Mouse (Mus musculus) neutrophil, adult 5-6 weeks (primary cell): ENCODE measurements around the gene Cryz. TPM values are rescaled to one million over a fixed set of nuclear protein-coding genes. Genes with fewer than 3 reads are reported as not detected.
"Not testable (repeated sequence)": the region's sequence is repeated elsewhere in the genome, so short reads cannot be mapped to it uniquely, and the experiment has no call there.

ENCODE experiments used
- ATAC-seq: fragments of 151-379, 151-347 bp; 2 replicates; pipeline ENCODE4 v1.8.0; 2017; ENCODE audit warnings: mild to moderate bottlenecking, moderate TSS enrichment; ENCODE audit not compliant: insufficient number of reproducible peaks, poor library complexity, low FRiP score, severe bottlenecking; ENCODE audit errors: extremely low read depth
- total RNA-seq: library from RNA; stranded (forward); fragments of 200-1000 nt; gene quantifications from 2 replicates; pipeline ENCODE4 v1.2.3, GENCODE M21; 2017

Gene Cryz
- total RNA-seq, 1 experiment from 2014 or later, result 1.7 TPM

DNA sequence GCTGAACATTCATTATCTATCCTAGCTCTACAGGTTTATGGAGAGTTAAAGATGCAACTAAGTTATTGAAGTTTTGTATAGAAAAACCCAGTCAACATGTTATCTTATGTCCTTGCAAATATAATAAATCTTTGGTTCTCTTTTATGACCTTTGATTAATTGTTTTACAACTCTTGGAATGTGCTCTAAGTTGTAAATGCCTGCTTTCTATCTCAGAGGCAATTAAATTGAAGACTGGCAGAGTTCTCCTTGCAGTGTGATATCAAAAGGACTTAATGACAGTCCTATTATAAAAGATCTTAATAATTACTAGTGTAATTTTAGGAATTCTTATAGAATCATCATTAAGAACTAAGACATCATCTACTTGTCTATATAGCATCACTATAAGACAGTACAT lies 5.6 kb downstream of the Cryz start:
- ATAC-seq, result no peak

DNA sequence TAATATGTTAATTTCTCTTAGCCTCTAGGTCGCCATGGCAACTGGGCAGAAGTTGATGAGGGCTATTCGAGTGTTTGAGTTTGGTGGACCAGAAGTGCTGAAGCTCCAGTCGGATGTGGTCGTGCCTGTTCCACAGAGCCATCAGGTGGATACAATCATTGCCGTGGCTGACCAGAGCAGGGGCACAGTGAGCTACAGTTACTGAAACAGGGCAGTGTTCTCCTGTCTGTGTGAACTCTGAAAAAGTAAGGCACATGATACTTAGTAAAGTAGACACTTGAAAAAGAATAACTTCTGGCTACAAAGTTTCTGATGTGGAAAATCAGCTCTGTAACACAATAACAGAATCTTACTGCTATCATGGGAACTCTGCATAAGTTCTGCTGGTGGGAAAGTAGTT lies 8.4 kb downstream of the Cryz start:
- no peak for ATAC-seq

DNA sequence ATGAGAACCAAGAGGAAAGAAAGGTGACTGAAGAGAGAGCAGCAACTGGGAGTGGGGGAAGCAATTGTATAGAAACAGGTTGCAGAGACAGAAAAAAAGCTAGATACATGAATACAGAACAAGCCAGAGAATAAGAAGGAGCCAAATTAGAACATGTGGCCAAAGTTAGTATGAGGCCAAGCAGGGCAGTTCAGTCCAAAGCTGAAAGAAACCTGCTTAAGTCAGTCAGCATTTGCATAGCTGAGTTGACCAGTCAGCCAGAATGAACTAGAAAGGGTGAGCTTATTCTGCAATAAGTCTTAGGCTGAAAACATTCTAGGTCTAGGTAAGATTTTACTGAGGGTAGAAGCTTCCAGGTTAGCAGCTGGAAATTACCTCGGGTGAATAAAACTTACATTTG lies 11.4 kb downstream of the Cryz start:
- ATAC-seq, result no peak

DNA sequence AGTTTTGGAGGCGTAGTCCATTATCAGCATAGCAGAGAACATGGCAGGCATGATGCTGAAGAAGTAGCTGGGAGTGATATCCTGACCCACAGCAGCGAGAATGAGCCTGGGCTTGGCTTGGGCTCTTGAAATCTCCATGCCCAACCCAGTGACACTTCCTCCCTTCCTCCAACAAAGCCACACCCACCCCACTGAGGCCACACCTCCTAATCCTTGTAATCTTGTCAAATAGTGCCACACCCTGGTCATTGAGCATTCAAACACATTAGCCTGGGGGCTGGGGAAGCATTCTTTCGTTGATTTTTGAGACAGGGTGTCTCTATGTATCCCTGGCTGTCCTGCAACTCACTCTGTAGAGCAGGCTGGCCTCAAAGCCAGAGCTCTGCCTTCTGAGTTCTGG lies 15.4 kb downstream of the Cryz start:
- no peak for ATAC-seq

DNA sequence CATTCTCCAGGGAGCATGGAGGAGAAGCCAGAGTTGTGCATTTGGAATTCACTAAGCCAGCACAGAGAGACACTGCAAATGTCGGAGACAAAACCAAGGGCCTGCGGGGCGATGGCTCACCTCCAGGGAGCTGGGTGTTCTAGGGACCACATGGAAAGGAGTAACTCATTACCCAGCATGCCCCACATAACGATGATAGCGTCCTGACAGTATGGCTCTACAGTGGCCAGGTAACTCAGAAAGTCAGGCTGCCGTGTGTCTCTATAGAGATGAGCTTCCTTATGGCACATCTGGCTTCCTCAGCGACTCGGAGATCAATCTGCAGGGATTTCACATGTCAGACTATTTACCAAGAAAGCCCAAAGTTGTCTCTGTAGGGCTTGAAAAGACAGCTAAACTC lies 18.3 kb downstream of the Cryz start:
- no peak for ATAC-seq

DNA sequence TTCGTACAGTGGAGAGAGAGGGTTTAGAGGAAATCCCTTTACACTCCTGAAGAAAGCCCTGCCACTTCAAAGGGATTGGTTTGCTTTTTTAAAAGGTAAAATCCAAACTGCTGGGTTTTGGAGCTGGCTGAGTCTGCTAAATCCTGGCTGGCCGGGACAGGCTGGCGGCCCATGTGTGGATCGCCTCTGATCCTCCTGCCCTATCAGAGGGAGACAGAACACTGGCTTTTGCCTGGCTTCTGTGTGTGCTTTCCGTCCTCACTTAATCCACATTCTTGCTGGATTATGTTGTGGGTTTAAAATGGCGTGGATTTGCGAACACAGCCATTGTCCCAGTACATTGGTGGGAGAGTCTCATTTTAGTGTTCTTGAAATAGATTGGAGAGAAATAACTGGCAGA lies 18.8 kb downstream of the Cryz start:
- ATAC-seq, result no peak

DNA sequence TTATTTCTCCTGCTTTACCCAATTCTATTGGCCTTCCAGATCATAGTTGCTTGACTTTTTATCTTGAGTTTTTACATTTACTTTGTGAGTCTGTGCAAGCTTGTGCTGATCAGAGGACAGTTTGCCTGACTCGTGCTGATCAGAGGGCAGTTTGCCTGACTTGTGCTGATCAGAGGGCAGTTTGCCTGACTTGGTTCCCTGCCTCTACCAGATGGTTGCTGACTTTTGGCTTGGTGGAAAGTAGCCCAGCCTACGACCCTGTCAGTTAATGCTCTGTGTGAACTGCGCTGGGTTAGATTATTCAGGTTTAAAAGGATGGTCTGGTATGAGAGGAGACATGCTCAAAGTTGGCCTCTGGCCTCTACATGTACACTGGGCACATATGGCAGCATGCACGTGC lies 19.6 kb downstream of the Cryz start:
- ATAC-seq, result no peak

DNA sequence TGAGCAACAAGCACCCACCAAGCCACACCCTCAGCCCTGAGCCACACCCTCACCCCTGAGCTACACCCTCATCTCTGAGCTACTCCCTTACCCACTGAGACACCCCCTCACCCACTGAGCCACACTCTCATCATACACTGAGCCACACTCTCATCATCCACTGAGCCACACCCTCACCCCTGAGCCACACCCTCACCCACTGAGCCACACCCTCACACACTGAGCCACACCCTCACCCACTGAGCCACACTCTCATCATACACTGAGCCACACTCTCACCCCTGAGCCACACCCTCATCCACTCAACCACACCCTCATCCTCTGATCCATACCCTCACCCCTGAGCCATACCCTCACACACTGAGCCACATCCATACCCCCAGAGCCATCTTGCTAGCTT lies 31.8 kb downstream of the Cryz start:
- ATAC-seq, result no peak

DNA sequence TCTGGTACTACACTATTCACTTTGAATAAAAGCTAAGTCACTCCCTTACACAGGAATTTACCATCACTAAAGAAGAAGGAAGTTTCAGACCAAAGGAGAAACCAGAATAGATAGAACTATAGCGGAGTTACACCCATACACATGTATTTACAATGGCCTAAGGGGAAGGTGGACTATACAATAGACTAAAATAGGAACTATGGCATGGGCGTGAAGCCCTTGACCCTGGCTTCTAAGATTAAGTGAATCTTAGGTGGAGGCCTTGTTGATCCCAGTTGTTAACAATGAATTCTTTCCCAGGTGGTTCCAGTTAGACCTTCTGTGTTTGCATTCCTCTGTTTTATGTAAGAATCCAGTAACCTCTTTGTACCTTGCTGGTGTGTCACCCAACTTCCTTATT lies 34.8 kb downstream of the Cryz start:
- not testable (repeated sequence) for ATAC-seq

DNA sequence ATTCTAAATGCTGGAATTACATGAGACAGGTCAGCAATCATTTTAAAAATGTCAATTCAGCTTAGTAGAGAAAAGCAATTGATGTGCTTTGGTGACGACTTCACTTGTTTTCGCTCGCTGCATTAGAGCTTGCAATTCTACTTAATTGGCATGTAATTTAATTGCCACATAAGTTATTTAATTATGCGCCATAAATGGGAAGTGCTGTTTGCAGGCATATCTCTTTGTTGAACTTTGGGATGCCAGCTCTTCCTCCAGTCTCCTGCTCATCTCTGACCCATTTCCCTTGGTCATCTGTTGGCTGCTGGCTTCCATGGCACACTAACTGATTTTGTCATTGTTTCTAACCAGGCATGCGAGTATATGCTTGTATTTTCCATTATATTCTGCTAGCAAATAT lies 36.6 kb downstream of the Cryz start:
- no peak for ATAC-seq

DNA sequence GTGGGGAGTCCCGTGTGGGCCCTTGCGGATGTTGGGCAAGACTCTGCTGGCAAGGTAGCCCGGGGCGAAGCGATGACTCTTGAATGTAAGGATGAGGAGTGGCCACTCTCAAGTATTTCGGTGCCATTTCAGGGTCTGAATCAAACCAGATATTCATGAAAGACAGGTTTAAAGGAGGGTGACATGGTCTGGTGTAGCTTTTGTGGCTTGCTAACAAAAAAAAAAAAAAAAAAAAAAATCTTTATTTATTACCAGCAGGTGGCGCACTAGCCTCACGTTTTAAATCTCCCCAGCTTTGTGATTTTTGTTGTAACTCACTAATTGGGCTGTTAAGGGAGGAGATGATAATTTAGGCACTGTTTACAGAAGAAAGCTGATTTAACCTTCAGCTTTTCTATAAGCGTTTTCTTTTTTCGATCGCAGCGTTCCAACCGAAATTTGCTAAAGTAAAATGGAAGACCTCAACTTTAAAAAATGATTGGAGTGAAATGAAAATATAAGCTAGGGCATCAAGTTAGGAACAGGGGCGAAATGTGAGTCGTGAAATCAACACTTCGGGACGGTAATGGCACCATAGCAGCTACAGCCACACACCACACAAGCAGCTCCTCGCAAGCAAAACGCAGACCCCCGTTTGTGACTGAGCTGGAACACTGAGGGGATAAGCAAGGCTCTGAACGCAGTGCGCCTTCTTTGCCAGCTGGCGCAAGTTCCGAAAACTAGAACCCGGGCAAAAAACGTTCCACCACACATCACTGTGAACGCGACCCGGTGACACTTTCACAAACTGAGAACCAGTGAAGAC lies 50.3 kb downstream of the Cryz start:
- no peak for ATAC-seq

DNA sequence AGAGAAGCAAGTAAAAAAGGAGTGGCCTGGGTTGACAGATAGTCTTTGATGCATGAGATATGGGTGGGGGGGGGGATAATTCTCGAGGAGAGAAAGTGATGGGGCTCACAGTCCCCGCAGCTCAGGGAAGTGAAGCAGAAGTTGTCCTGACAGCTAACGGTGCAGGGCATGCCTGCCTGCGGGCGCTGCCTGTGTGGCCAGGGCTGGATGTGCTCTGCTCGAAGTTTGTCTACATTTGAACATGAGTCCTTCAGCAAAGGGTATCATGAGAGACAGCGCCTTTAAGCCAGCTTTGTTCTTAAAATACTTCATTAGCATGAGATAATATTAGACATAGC lies 50.9 kb downstream of the Cryz start:
- ATAC-seq, result no peak

DNA sequence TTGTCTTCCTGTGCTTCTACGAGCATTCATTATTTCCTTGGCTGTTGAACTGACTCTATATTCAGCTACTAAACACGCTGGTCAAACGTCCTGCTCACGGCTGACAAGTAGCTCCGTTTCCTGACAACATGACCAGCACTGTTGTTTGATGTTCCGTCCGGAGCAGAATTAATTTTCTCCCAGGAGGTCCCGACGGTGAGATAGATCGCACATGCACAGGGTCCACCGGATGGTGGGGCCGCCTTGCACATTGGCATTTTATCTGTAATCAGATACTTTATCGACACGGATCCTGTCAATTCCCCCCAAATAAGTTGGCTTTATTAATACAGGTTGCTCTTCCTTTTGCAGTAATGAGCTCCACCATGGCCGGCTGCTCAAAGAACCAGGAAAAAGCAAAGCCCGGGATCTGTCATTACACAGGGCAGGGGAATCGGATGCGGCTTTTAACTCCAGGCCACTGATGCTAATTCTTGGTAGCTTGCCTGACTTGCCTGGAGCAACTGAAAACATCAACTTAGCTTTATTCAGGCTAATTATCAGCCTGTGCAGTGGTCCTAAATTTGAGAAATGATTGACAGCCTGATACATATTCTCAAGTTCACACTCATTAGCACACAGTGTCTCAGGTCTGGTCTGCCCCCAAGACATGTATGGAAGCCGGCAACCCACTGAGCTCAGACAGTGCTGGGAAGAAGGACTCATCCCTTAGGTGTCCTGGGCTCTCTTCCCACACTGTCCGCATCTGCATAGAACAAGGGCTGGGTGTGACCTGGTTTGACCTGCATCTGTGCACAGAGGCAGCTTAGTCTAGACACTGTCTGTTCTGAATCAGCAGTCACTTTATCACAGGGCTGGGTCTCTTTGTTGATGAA lies 53.1 kb downstream of the Cryz start:
- no peak for ATAC-seq

DNA sequence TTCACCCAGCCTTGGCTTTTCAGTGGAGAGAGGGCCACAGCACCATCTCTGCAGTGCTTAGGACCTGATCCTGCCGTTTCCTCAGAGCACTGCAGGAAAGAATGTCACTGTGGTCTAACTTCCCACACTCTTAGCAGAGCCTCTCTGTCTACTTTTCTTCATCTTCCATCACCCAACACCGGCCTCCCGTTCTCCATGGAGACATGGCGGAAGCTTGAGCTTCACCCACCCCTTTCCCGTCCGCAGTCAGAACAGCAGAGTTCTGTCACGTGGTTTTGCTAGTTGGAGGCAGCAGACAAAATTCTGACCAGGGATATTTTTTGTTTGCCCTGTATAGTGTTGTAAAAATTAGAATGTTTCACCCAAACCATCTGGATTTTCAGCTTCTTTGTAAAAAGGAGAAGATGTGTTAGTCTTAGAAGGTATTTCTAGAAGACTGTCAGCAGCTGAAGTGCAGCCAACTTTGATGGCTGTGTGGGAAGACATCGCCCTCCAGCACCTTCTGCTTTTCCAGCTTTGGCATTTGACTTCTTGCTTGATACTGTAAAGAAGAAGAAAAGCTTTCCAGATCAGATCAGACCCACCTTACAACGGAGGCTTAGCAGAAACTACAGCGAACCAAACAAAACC lies 54.8 kb downstream of the Cryz start:
- no peak for ATAC-seq

DNA sequence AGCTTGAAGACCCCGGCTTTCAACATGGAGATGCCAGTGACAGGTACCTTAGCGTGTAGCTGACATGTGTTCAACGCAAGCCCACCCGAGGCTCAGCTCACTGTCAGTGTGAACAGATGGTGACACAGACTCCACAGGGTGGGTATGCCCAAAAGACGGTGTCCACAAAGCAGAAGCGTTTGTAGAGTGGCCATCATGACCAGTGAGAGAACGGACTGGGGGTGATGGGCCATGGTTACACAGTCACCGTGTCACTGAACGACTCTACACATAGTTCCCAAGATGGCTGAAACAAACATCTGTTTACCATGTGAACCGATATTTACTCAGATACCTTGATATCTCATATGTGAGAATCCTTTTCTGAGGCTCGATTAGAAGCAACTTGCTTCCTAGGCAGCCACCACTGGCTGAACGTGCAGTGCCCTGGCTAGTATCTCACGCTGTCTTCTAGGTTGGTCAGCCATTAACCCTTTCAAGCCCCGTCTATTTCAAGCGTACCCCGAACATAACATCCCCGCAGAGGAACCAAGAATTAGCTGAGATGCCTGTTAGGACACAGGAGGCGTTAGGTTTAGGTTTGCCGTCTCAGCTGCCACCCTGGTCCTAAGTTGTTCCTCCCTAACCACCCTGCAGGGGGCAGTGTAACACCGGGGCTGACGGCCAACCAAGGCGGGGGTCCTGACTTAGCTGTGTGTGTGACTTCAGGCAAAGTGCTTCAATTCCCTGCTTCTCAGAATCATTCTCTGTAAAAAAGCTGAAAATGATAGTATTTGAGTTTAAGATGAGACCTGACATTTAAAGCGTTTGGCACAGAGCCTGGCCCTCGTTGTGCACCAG lies 56.3 kb downstream of the Cryz start:
- ATAC-seq, result no peak

DNA sequence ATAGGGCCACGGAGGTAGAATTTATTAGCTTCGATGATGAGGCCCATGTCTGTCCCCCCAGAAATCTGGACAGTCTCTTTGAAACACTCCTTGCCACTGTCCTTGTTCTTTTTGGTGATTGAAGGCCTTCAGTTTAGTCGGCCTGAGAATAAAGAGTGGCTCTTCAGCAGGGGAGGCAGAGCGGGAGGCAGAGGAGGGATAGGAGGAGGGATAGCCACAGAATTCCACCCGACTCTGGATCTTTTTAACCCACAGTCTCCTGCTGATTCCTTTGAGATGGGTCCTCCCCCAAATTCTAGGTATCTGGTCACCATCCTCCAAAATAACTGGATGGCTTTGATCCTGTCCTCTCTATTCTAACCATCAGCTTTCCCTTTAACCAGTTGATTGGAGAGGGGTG lies 56.9 kb downstream of the Cryz start:
- ATAC-seq, result no peak

DNA sequence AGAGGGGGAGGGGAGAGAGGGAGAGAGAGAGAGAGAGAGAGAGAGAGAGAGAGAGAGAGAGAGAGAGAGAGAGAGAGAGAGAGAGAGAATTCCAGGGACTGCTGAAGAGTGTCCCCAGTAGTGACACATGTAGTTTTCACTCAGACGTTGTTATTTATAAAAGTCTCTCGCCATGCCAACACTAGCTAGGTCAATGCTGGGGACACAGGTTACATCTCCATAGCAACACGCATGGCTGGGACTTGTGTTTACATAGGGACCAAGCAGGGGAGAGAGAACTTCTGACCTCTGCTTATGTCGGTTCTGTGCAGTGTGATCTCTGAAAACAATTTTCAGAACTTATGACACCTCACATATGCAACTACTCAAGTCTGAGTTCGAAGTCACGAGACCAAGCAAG lies 57.8 kb downstream of the Cryz start:
- no peak for ATAC-seq

DNA sequence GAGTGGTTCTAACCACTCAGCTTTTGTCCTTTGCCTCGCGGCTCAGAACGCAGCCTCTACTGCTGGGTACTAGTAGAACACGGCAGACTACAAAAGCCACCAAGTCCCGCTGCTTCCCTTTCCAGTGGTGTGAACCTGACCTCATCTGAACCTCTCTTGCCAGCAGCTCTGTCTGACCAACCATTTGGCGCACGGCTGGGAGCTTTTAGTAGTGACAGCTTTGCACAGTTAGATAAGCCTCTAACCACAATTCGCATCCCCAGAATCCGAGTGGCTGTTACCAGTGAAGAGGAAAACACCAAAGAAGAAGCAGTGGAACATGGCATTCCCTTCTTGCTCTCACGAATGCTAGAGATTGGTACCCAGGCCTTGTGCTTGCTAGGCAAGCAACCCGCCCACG lies 58.4 kb downstream of the Cryz start:
- no peak for ATAC-seq

DNA sequence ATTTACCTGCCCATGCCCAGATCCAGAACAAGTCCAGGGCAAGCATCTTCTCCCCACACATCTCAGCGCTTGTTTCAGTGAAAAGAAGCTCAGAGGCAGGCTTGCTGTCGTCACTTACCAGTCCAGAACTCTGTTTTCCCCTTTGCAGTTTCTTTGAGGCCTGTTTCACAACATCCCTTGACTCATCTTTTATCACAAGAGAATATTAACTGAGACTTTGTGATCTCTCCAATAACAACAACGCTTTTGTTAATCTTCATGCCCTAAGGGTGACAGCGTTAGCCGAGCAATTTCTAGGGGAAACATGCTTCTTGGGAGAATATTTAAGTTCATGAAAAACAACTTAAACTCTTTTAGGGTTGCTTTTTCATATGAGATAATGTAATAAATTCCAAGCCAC lies 59.2 kb downstream of the Cryz start:
- ATAC-seq, result no peak
